Mouse (Mus musculus): Measurements from ENCODE around the gene Skap2. TPM values are rescaled to one million over a fixed set of nuclear protein-coding genes. Genes with fewer than 3 reads are reported as not detected.

Skap2 gene
- polyA plus RNA-seq, 1 experiment from 2014 or later: 449 TPM

DNA sequence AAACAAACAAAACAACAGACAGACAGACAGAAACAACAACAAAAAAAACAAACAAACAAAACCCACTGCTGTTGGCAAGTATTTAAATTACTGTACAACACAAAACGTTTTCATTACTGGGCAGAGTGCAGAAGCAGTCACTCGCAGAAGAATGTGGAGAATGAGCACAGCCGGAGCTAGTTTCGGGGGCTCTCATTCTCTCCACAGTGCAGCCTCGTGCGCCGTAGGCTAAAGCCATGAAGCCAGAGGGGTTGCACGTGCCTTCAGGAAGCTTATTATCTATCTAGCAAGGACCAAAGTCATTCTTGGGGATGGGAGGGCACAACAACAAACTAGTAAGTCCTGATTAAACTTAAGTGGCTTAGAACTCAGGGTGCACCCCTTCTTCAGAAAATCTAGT is 152.0 kb downstream of the Skap2 start:
- no peaks in the 10 kb centered on the region for H3K79me2 ChIP-seq (ENCODE audit: inconsistent target)
- H3K36me3 ChIP-seq (ENCODE audit: inconsistent target): peaks cover 64% of the 10 kb centered on the region
- H3K27ac ChIP-seq: no peak overlapping the region
- no peak overlapping the region for H3K4me3 ChIP-seq (ENCODE audit: inconsistent target)
- WGBS (ENCODE audit: missing documents): 81% methylated on average over 7 of the region's 8 CpGs

DNA sequence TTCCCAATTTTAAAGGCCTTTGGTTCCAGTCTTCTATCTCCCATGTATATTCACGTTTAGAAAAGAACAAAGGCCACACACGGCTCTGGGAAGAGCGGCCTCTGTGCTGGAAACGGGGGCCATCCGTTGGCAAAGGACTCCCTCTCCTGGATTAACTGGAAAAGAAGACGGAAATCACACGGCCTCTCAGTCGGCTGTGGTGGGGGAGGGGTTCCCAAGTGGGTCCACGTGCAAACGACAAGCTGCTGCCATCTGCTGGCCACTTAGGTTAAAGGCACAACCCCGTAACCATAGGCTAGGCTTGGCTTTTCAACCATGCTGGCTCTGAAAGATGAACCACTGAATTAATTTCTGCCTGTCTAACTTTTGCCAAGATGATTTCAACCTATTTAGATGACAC is 154.5 kb downstream of the Skap2 start:
- WGBS (ENCODE audit: missing documents): 6% methylated on average over 11 of the region's 11 CpGs
- Histone ChIP-seq H3K27ac (no peak overlapping the region), H3K4me3 (ENCODE audit: inconsistent target) (no peak overlapping the region), H3K36me3 (ENCODE audit: inconsistent target) (peaks cover 41% of the 10 kb centered on the region; the same call in 1 of the 2 replicates), H3K79me2 (ENCODE audit: inconsistent target) (no peaks in the 10 kb centered on the region)

DNA sequence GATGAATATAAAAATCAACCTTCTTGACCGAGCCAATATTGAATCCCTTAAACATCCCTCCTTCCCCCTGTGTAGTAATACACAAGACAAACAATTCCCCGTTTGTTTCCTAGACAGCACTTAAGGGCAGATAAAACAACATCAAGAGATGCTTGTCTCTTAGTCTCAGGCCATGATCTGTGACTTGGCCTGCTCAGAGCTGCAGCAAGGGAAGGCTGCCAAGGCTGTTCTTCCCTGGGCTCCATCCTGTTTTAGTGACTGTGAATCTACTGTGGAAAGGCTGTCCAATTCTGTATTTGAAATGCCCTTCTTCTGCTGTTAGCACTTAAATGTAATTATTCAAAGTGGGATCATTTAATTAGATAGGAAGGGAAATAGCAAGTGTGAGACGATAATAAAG is 159.1 kb downstream of the Skap2 start:
- 82% methylated on average over 3 of the region's 3 CpGs for WGBS (ENCODE audit: missing documents)
- no peak overlapping the region for H3K27ac ChIP-seq

GRCm38 (mm10) chr6:51852643-51853042 is 159.7 kb downstream of the Skap2 start:
- Histone ChIP-seq H3K79me2 (ENCODE audit: inconsistent target) (no peaks in the 10 kb centered on the region), H3K36me3 (ENCODE audit: inconsistent target) (0 out of 2 replicates have a peak, but pooled peaks cover 14% of the 10 kb centered on the region), H3K4me3 (ENCODE audit: inconsistent target) (no peak overlapping the region), H3K27ac (no peak overlapping the region)
- 14% methylated on average over 4 of the region's 4 CpGs for WGBS (ENCODE audit: missing documents)

More for the DNA sequence above, 159.1 kb downstream of the Skap2 start:
- no peaks in the 10 kb centered on the region for H3K79me2 ChIP-seq (ENCODE audit: inconsistent target)
- H3K4me3 ChIP-seq (ENCODE audit: inconsistent target): no peak overlapping the region
- H3K36me3 ChIP-seq (ENCODE audit: inconsistent target): 0 out of 2 replicates have a peak, but pooled peaks cover 14% of the 10 kb centered on the region

DNA sequence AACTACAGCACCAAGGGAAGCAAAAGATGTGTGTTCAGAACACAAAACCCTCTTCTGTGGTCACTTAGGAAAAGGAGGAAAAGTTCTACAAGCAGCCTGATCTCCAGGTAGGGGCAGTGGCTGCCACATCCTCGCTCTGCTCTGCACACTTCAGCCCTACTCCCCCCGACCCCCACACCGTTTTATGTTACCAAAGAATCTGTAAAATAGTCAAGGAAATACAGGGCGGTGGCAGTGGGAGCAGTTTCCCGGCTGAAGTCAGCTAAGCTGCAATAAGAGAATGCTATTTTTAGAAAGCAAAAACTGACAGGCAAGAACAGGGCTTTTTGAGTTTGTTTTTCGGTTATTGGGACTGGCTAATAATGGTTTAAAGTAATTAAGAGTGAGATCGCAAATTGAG is 160.8 kb downstream of the Skap2 start:
- H3K4me3 ChIP-seq (ENCODE audit: inconsistent target): no peak overlapping the region
- 0 out of 2 replicates have a peak, but pooled peaks cover 5% of the 10 kb centered on the region for H3K36me3 ChIP-seq (ENCODE audit: inconsistent target)
- H3K27ac ChIP-seq: no peak overlapping the region
- no peaks in the 10 kb centered on the region for H3K79me2 ChIP-seq (ENCODE audit: inconsistent target)
- WGBS (ENCODE audit: missing documents): 13% methylated on average over 7 of the region's 7 CpGs

DNA sequence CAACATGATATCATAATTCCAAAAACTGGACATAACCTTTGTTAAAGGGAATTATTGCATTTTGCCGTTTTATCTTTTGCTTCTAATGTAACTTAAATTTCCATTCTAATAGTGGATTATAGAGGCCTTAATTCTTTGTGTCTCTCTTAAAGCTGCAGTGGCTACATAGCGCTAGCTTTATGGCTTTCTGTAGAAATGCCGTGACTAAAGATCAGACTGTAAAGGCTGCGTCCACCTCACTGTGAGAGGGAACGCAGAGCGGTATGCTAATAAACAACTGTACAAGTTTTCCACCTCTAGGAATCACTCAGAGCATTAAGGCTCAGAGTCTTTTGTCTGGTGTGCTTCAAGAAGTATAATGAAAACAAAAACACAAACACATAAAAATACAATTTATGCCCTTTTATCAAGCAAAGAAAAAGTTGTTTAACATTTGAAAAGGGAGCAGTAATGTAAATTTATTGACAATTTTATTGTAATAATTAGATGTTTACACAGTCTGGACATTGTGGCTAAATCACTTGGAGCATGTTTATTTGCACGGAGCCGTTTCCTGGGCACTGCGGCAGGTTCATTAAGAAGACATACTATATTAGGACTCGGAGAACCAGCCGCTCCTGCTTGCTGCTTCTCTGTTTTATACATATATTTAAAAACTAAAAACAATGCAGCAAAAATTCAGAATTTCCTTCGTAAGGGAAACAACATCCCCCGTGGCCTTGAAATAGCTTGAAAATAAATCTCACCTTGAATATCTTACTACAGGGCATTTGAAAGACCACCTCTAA is 162.1 kb downstream of the Skap2 start:
- Histone ChIP-seq H3K27ac (no peak overlapping the region), H3K4me3 (ENCODE audit: inconsistent target) (no peak overlapping the region), H3K79me2 (ENCODE audit: inconsistent target) (no peaks in the 10 kb centered on the region), H3K36me3 (ENCODE audit: inconsistent target) (no peaks in the 10 kb centered on the region)
- 94% methylated on average over 11 of the region's 13 CpGs for WGBS (ENCODE audit: missing documents)

DNA sequence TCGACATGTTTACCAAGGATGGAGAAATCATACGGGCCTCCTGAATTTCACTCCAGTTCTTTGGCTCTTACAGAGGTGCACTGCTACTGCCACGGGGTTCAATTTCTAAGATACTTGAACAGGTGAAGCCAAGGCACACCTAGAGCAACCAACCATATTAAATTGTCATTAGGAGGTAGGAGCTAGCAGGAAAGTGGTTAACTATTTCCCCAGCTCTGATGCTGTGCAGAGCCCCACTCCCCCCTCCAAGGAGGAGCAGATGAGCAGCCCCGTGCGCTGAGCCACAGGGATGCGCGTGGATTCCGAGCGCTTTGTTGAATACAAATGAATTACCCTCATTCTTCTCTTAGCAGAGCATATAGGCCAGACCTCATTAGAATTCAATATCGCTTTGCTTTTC is 162.8 kb downstream of the Skap2 start:
- no peaks in the 10 kb centered on the region for H3K79me2 ChIP-seq (ENCODE audit: inconsistent target)
- WGBS (ENCODE audit: missing documents): 92% methylated on average over 10 of the region's 10 CpGs
- no peak overlapping the region for H3K4me3 ChIP-seq (ENCODE audit: inconsistent target)
- H3K27ac ChIP-seq: no peak overlapping the region
- H3K36me3 ChIP-seq (ENCODE audit: inconsistent target): no peaks in the 10 kb centered on the region

GRCm38 (mm10) chr6:51844106-51844505 is 168.2 kb downstream of the Skap2 start:
- WGBS (ENCODE audit: missing documents): 93% methylated on average over 11 of the region's 11 CpGs

DNA sequence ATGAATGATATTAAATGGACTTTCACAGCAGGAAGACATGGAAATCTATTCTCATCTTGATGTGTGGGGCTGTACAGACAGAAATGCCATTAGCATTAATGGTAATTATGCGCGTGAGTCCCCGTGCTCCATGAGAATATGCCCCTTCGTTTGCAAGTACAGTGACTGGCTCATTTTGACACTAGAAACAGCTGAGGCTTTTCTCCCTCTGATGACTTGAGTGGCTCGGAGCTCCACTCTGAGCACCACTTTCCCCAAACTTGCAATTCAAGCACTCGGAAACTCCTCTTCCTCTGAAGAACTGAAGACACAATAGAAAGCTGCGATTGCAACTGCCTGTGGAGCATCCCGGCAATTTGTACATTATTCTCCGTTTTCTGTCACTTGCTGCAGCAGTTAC is 169.3 kb downstream of the Skap2 start:
- no peak overlapping the region for H3K27ac ChIP-seq
- H3K79me2 ChIP-seq (ENCODE audit: inconsistent target): no peaks in the 10 kb centered on the region
- no peaks in the 10 kb centered on the region for H3K36me3 ChIP-seq (ENCODE audit: inconsistent target)
- H3K4me3 ChIP-seq (ENCODE audit: inconsistent target): no peak overlapping the region
- WGBS (ENCODE audit: missing documents): 93% methylated on average over 8 of the region's 9 CpGs

More at GRCm38 (mm10) chr6:51844106-51844505, 168.2 kb downstream of the Skap2 start:
- H3K4me3 ChIP-seq (ENCODE audit: inconsistent target): no peak overlapping the region
- no peak overlapping the region for H3K27ac ChIP-seq
- H3K79me2 ChIP-seq (ENCODE audit: inconsistent target): no peaks in the 10 kb centered on the region
- H3K36me3 ChIP-seq (ENCODE audit: inconsistent target): no peaks in the 10 kb centered on the region

DNA sequence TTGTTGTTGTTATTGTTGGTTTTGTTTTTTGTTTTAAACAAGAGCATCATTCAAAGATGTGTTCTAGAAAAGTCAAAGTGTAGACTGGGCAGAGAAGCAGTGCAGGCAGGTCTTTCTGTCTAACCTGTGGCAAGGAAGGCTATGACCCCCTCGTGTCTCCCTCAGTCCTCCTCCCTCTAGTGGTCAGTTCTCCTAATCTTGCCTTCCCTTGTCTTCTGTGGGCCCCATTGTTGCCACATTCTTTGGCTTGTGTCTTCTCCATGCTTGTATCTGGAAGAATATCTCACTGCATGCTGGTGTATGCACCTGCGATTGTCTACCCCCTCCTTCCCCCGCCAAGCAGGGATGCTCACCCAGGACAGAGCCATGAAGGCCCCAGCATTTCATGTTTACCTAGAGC is 174.2 kb downstream of the Skap2 start:
- H3K36me3 ChIP-seq (ENCODE audit: inconsistent target): no peaks in the 10 kb centered on the region
- no peaks in the 10 kb centered on the region for H3K79me2 ChIP-seq (ENCODE audit: inconsistent target)
- 70% methylated on average over 3 of the region's 3 CpGs for WGBS (ENCODE audit: missing documents)
- H3K27ac ChIP-seq: no peak overlapping the region
- H3K4me3 ChIP-seq (ENCODE audit: inconsistent target): no peak overlapping the region

DNA sequence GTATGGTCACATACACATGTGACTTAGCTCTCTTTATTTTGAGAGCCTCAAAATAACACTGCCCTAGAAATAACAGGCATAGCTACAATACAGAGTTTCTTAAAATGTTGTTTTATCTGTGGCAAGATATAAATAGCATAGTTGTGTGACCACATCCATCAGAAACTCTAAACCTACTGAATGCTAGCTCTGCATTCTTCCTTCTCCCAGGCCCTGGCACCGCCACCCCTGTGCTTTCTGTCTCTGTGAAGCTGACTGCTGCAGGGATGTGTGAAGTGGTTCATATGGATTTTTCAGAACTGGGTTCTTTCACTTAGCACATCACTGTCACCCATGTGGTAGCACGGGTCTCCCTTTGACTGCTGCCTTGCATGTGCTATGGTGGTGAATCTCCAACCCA is 179.0 kb downstream of the Skap2 start:
- no peaks in the 10 kb centered on the region for H3K36me3 ChIP-seq (ENCODE audit: inconsistent target)
- 79% methylated on average over 2 of the region's 2 CpGs for WGBS (ENCODE audit: missing documents)
- H3K27ac ChIP-seq: no peak overlapping the region
- no peak overlapping the region for H3K4me3 ChIP-seq (ENCODE audit: inconsistent target)
- H3K79me2 ChIP-seq (ENCODE audit: inconsistent target): no peaks in the 10 kb centered on the region

GRCm38 (mm10) chr6:51825621-51826021 is 186.7 kb downstream of the Skap2 start:
- 43% methylated on average over 4 of the region's 4 CpGs for WGBS (ENCODE audit: missing documents)
- H3K27ac ChIP-seq: no peak overlapping the region
- no peaks in the 10 kb centered on the region for H3K36me3 ChIP-seq (ENCODE audit: inconsistent target)
- no peaks in the 10 kb centered on the region for H3K79me2 ChIP-seq (ENCODE audit: inconsistent target)
- H3K4me3 ChIP-seq (ENCODE audit: inconsistent target): no peak overlapping the region

DNA sequence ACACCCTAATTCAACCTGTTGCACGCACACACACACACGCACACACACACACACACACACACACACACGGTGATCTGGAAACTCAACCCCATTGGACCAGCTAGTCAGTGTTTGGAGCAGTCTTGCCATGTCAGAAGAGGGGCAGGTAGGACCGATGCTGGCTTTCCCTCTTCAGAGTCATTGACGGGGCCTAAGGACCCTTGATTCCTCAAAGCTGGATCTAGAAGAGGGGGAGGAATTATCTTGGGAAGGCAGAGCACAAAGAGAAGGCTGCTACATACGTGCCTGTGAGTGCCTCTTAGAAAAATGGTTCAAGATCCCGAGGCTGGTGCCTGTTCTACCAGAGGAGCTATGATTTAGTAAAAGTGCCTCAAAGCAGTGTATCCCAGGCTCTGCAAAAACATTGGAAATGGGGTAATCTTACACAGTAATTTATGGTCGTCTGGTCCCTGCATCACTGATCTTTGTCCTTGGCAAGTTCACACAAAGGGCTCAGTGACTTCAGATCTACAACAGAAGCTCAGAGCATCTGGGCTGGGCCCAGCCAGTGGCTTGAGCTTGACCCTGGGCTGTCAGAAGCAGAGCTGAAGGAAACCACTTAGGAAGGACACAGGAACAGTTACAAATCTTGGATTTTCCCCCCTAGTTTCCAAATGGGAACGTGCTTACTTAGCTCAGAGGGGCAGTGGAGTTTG is 188.1 kb downstream of the Skap2 start:
- Histone ChIP-seq H3K27ac (no peak overlapping the region), H3K36me3 (ENCODE audit: inconsistent target) (no peaks in the 10 kb centered on the region), H3K79me2 (ENCODE audit: inconsistent target) (no peaks in the 10 kb centered on the region), H3K4me3 (ENCODE audit: inconsistent target) (no peak overlapping the region)
- 84% methylated on average over 9 of the region's 9 CpGs for WGBS (ENCODE audit: missing documents)

DNA sequence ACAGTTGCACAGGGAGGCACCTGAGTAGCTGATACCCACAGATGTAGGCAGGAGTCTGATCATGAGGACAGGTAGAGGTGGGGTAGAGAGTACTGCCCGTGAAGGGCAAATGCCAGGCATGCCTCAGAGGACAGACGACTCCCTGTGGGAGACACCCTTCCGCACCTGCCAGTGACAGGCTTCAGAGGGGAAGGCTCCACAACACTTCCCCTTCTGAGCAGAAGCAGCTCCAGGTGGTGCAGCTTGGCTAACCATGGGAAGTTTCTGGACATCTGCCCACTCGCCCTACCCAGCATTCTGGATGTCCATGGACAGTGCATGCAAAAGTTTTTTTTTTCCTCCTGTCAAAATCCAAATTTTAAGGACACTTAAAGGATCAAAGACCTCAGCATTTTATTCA is 190.3 kb downstream of the Skap2 start:
- 34% methylated on average over 4 of the region's 4 CpGs for WGBS (ENCODE audit: missing documents)

DNA sequence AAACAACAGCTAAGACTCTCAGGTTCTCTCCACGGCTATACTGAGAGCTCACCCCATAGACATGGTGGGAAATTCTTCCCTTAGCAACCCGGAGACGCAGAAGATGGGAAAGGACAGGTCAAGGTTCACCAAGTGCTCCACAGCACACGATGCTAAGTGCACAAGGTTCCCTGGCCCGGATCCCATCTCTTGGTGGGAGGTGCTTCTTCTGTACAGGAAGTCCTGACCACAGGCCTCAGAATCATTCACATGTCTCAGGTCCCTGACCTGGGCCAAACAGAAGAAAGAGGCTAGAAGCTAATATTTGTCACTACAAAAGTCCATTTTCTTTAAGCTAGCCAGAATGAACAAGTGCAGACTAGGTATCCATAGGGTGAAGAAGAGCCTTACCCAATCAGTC is 191.5 kb downstream of the Skap2 start:
- Histone ChIP-seq H3K27ac (no peak overlapping the region), H3K36me3 (ENCODE audit: inconsistent target) (no peaks in the 10 kb centered on the region), H3K79me2 (ENCODE audit: inconsistent target) (no peaks in the 10 kb centered on the region), H3K4me3 (ENCODE audit: inconsistent target) (no peak overlapping the region)
- 48% methylated on average over 5 of the region's 5 CpGs for WGBS (ENCODE audit: missing documents)

More for the DNA sequence above, 190.3 kb downstream of the Skap2 start:
- Histone ChIP-seq H3K27ac (no peak overlapping the region), H3K4me3 (ENCODE audit: inconsistent target) (no peak overlapping the region), H3K79me2 (ENCODE audit: inconsistent target) (no peaks in the 10 kb centered on the region), H3K36me3 (ENCODE audit: inconsistent target) (no peaks in the 10 kb centered on the region)
